Mouse (Mus musculus) small intestine, adult 2 months (tissue): Measurements from ENCODE around the gene Vgll4.

Experiments
- CTCF ChIP-seq: fragments of 200-500 bp; IDR thresholded peaks from 2 replicates; pipeline ENCODE4 v1.5.1; 2012; ENCODE audit warnings: low read depth, mild to moderate bottlenecking, control low read depth, inconsistent platforms, low read length, moderate library complexity, mixed read lengths; ENCODE audit not compliant: insufficient replicate concordance, insufficient read length; ENCODE audit errors: extremely low read depth
- POLR2A ChIP-seq: fragments of 200-500 bp; IDR thresholded peaks from 2 replicates; pipeline ENCODE4 v1.6.1; 2012; ENCODE audit warnings: low read depth, mild to moderate bottlenecking, control low read depth, inconsistent platforms, low read length, moderate library complexity

DNA sequence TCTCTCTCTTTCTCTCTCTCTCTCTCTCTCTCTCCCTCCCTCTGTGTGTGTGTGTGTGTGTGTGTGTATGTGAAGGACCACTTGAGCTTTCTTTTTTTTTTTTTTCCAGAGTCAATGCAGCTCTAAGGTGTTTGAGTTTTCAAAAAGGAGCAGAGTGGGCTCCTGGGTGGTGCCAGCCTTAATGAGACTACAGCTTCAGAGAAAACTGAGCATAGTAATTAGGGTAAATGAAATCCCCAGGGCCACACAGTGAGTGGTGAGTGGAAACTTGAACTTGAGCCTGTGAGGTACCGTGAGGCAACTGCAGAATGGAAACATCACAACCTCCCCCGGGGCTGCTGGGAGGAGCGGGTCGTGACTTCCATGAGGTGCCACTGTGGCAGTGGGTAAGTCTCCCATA, 22.1 kb upstream of the Vgll4 start:
- TF ChIP-seq CTCF (no peak), POLR2A (no peak)
